ENCODE assay signal across 12 mouse cellular contexts in genomic region chr4:31425135-31425534, GRCm38 (mm10).
"Had no signal": no experiment of that assay in that cellular context is flagged by ENCODE, and none has a peak within 500 bp of the region (broad histone marks: within the 10 kb centered on the region; RNA-seq: fewer than 3 reads in every experiment).

No protein-coding gene starts in this region.

- H3K4me1 ChIP-seq: liver, embryonic 13.5 days had no signal

- H3K27me3 ChIP-seq: limb, embryonic 12.5 days; liver, embryonic 13.5 days; neural tube, embryonic 13.5 days had no signal

- H3K4me3 ChIP-seq: limb, embryonic 12.5 days; liver, embryonic 13.5 days; neural tube, embryonic 13.5 days had no signal

- ATAC-seq: liver, postnatal 0 days had no signal

- H3K4me2 ChIP-seq: limb, embryonic 12.5 days; liver, embryonic 13.5 days; neural tube, embryonic 13.5 days had no signal

- H3K36me3 ChIP-seq: limb, embryonic 12.5 days; liver, embryonic 13.5 days; neural tube, embryonic 13.5 days had no signal

- DNase-seq: kidney, adult 8-10 months; kidney, postnatal 25 days; layer of hippocampus, adult 9-11 months; layer of hippocampus, postnatal 36 days; liver; liver, embryonic 13.5 days; liver, postnatal 0 days; right cerebral cortex, adult 18-20 months; right cerebral cortex, postnatal 25 days; thymus, postnatal 36 days had no signal

- H3K9me3 ChIP-seq: limb, embryonic 12.5 days; liver, embryonic 13.5 days; neural tube, embryonic 13.5 days had no signal

- H3K9ac ChIP-seq: limb, embryonic 12.5 days; liver, embryonic 13.5 days; liver, postnatal 0 days; neural tube, embryonic 13.5 days had no signal

- H3K27ac ChIP-seq: limb, embryonic 12.5 days; liver, embryonic 13.5 days had no signal
